Mouse (Mus musculus): ENCODE results near the gene Gm20604. TPM values are rescaled to one million over a fixed set of nuclear protein-coding genes. Genes with fewer than 3 reads are reported as not detected.

The Gm20604 gene
- total RNA-seq, 2 experiments from 2014 or later = 18.1 to 20.3 TPM

DNA sequence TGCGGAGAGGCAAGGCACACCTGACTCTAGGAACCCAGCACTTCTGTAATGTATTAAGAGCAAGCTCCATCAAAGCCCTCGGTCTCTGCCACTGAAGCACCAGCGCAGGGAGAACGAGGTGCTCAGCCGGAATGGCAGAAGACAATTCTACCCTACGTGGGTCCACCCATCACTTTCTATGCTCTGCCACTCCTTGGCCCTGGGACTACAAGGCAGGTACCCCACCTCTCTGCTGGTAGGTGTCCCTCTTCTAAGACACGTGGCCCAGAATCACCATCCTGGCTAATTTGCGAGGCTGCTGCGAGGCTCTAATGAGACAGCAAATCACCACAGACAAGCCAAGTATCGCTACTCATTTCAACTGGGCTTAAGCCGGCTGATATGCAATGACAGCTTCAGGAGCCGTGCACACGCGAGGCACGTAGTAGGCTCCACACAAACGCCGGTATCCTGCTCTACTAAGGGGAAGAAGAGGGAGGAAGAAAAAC is 54.5 kb downstream of the Gm20604 start:
- no peak for DNase-seq (ENCODE audit: extremely low spot score in 1 of 2, low spot score in 2 of 2)
- no peak for TF ChIP-seq CTCF (IDR thresholded peaks at IDR 0.05)
- intact Hi-C loops (cut with DNase I) = loop anchor here (2.0 to 5.0 kb wide), 3 partner anchors 51 to 177 kb away; no protein-coding TSS in a partner anchor
- H3K4me3 ChIP-seq = peak overlapping the region; percentile 80
- peak overlapping the region; percentile 88 for H3K27ac ChIP-seq

DNA sequence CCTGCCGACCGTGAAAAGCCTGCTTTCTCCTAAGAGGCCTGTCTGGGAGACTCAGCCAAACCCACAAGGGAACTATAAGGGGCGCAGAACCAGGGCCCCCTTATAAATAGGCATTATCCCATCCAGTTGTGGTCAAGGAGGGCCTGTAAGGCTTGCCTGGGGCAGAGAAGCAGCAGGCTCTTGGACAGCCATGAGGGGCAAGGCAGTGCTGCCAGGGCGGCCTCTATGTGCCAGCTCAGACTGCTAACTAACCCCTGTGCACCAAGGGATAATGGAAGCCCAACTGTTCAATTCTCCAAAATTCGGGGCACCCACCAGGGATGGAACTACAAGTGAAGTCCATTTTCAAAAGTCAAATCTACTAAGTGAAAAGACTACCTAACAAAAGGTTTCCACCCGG is 55.0 kb downstream of the Gm20604 start:
- intact Hi-C loops (cut with DNase I) = loop anchor here (2.0 to 5.0 kb wide), 2 partner anchors 51 to 176 kb away; no protein-coding TSS in a partner anchor
- Histone ChIP-seq H3K4me3 (peak overlapping the region; percentile 80), H3K27ac (peak overlapping the region; percentile 88)
- no peak for TF ChIP-seq CTCF (IDR thresholded peaks at IDR 0.05)
- DNase-seq (ENCODE audit: extremely low spot score in 1 of 2, low spot score in 2 of 2) = no peak

DNA sequence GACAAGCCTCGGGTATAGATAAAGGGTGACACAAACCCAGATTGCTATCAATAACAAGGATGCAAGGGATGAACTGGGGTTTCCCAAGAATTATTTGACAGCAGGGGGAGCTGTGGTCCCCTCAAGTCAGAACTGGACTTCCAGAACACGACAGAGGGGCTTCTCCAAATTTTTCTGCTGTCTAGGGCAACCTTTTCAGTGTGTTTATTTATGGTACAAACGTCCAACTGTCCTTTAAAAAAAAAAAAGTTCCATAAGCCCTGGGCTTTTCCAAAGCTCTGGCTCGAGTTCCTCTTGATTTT is 55.4 kb downstream of the Gm20604 start:
- peak overlapping the region; percentile 88 for H3K27ac ChIP-seq

DNA sequence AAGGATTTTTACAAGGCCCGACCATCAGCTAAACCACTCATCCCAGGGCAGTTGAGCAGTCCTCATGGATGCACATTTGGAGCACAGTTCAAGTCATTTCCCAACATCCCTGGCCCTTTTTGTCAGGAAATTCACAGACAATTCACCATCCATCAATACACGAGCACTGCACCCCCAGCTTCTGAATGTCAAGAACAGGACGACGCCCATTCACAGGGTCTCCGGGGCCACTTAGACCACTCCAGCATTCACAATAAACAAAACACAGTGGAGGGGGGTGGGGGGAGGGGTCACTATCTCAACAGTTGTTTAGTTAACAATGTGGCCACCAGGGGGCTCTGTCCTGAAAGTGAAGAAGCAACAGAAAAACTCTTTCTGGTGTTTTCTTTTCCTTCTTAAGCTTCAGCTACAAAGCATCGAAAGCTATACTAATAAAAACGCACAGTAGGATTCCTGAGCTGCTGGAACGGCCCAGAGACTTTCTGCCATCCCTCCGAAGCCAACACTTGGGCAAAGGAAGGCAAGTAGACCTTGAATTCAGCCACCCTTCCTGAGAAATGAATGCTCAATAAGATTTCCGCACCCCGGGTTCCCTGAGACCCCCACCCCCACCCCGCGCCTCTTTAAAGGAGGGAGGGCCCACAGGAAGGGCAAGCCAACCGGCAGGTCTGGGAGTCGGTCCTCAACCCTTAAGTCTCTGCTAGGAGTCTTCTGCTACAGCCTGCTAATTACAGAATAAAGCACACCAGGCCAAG is 55.9 kb downstream of the Gm20604 start:
- peak; percentile 70 to 78 for DNase-seq (ENCODE audit: extremely low spot score in 1 of 2, low spot score in 2 of 2)
- intact Hi-C loops (cut with DNase I) = loop anchor here (2.0 to 5.0 kb wide), 2 partner anchors 50 to 175 kb away; no protein-coding TSS in a partner anchor
- Histone ChIP-seq H3K4me3 (peak overlapping the region; percentile 80), H3K27ac (peak overlapping the region; percentile 88)
- peak; percentile 82 for TF ChIP-seq CTCF (IDR thresholded peaks at IDR 0.05)

More for the DNA sequence above, 55.4 kb downstream of the Gm20604 start:
- peak; percentile 42 for TF ChIP-seq CTCF (IDR thresholded peaks at IDR 0.05)
- H3K4me3 ChIP-seq = peak overlapping the region; percentile 80
- intact Hi-C loops (cut with DNase I) = loop anchor here (2.0 to 5.0 kb wide), 2 partner anchors 50 to 176 kb away; no protein-coding TSS in a partner anchor
- no peak for DNase-seq (ENCODE audit: extremely low spot score in 1 of 2, low spot score in 2 of 2)

DNA sequence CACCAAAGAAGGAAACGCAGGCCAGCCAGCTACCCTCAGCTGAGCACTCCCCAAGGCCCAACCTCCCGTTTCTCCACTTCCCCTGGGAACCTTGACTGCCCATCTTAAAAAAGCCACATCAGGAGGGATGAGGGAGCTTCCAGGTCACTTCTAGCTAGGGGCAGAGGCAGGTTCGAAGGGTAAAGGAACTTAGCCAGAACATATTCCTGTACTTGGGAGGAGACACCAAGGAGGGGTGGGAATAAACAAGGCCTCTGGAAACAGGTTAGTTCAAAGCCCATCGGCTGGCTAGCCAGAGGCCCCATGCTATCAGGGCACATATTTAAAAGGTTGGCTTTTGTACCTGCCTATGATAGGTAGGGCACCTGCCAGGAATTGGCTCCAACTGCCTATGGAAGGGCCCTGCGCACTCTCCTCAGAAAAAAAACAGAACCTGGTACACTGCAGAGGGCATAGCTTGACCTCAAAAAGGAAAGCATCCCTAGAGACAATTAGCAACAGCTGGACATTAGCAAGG is 56.7 kb downstream of the Gm20604 start:
- intact Hi-C loops (cut with DNase I) = loop anchor here (2.0 to 5.0 kb wide), 2 partner anchors 49 to 174 kb away; no protein-coding TSS in a partner anchor
- H3K27ac ChIP-seq = no peak overlapping the region
- H3K4me3 ChIP-seq = no peak overlapping the region
- DNase-seq (ENCODE audit: extremely low spot score in 1 of 2, low spot score in 2 of 2) = no peak
- no peak for TF ChIP-seq CTCF (IDR thresholded peaks at IDR 0.05)

- peak overlapping the region; percentile 29; the same call in 1 of the 2 replicates for H3K27ac ChIP-seq
- DNase-seq (ENCODE audit: extremely low spot score in 1 of 2, low spot score in 2 of 2) = no peak
- intact Hi-C loops (cut with DNase I) = loop anchor here (5.0 kb wide), 1 partner anchor 173 kb away; no protein-coding TSS in a partner anchor
Observed at GRCm38 (mm10) chr12:102700453-102700852, 58.0 kb downstream of the Gm20604 start.

GRCm38 (mm10) chr12:102699156-102699555 is 59.3 kb downstream of the Gm20604 start:
- DNase-seq (ENCODE audit: extremely low spot score in 1 of 2, low spot score in 2 of 2) = no peak
- H3K27ac ChIP-seq = no peak overlapping the region
- no peak overlapping the region for H3K4me3 ChIP-seq
- no peak for TF ChIP-seq CTCF (IDR thresholded peaks at IDR 0.05)
- intact Hi-C loops (cut with DNase I) = no loop called here

More at GRCm38 (mm10) chr12:102700453-102700852, 58.0 kb downstream of the Gm20604 start:
- no peak; the same call in 1 of the 2 replicates for TF ChIP-seq CTCF (IDR thresholded peaks at IDR 0.05)
- no peak overlapping the region for H3K4me3 ChIP-seq

- intact Hi-C loops (cut with DNase I) = no loop called here
- DNase-seq (ENCODE audit: extremely low spot score in 1 of 2, low spot score in 2 of 2) = no peak
- no peak for TF ChIP-seq CTCF (IDR thresholded peaks at IDR 0.05)
- Histone ChIP-seq H3K27ac (no peak overlapping the region), H3K4me3 (no peak overlapping the region)
Observed at GRCm38 (mm10) chr12:102698089-102698684, 60.3 kb downstream of the Gm20604 start.

DNA sequence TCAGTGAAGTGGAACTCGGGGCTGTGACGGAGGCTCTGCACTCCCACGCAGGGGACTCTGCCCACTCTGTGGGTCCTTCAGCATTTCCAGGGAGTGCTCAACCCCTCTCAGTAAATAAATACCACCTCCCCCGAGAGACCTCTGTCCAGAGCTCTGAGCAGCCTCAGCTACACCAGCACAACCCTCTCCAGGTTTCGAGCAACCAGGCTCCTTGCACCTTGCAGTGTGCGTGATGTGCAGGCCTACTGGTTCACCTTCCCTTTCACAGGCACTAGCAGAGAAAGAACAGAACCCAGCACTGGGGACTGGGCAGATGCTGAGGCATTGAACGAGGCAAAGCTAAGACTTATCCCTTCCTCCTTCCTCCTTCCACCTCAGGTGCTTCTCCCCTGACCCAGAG is 61.1 kb downstream of the Gm20604 start:
- Histone ChIP-seq H3K4me3 (no peak overlapping the region), H3K27ac (no peak overlapping the region)
- no peak for DNase-seq (ENCODE audit: extremely low spot score in 1 of 2, low spot score in 2 of 2)
- intact Hi-C loops (cut with DNase I) = no loop called here
- TF ChIP-seq CTCF (IDR thresholded peaks at IDR 0.05) = no peak

DNA sequence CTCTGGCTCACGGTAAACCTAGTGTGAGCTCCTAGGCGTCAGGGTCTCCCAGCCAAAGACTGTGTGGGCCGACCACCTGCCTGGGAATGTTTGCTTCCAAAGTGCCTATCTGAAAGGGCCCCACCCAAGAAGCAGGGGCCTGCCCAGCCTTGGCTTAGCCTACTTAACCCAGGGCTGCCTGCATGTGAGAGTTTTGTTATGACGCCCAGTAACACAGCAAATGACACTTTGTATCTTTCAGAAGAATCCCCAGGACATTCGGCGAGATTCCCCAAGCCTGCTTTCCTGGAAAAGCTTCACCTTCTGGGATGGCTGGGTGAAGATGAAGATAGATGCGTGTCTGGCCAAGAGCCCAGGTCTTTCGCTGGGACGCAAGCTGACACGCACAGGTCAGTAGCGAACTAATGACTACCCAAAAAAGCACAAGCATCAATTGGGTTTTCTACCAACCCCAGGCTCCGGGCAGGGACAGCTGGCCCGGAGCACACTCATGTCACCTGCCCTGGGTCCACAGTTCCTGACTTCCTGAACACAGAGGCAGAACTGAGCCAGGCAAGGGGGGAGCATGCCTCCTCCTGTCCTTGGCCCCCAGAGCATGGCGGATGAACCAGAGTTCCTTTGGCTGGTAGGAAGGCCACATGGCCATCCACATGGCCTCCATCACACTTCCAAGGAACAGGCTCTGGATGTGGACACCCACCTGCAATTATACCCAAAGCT is 61.7 kb downstream of the Gm20604 start:
- H3K27ac ChIP-seq = peak overlapping the region; percentile 64
- no peak for TF ChIP-seq CTCF (IDR thresholded peaks at IDR 0.05)
- H3K4me3 ChIP-seq = no peak overlapping the region
- intact Hi-C loops (cut with DNase I) = loop anchor here (1.0 kb wide), 1 partner anchor 43 kb away; no protein-coding TSS in a partner anchor
- no peak for DNase-seq (ENCODE audit: extremely low spot score in 1 of 2, low spot score in 2 of 2)
